Mouse (Mus musculus): ENCODE measurements at regions not wholly inside any gene's neighbourhood (a gene's known extent, or its start where the extent isn't known, plus 50 kb on each side); places are given as distances from the start of the nearest gene placed in this dataset.

DNA sequence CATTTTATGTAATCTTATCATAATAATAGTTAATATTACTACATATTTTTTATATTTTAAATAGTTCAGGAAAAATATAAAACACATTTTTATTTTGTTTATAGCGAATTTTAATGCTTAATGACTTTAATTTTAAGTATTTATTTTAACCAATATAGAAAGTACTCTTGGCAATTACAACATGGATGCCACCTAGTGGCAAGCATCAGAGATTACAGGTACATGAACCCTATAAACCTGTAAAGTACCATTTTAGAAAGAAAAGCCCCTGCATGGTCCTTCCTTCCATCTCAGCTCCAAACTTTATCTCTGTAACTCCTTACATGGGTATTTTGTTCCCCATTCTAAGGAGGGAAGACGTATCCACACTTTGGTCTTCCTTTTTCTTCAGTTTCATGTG lies 4328.9 kb upstream of the Gm7489 start:
- DNase-seq (ENCODE audit: low read depth, low spot score), result no peak

DNA sequence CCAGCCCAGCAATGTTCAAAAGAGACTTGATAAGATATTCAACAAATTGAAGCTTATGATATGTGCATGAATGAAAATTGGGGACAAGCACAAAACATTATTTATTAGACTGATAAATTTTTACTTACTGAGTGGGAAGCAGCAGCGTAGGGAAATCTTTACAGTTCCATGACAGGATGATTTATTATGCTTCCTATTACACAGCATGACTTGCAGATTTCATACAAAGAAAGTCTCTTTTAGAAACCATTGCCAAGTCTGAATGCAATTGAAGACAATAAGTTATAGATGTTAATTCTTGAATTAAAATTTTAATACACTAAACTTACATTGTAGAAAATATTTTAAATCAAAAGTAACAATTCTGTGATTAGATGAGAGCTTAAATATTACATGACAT lies 4324.3 kb upstream of the Gm7489 start:
- DNase-seq (ENCODE audit: low read depth, low spot score), result no peak

DNA sequence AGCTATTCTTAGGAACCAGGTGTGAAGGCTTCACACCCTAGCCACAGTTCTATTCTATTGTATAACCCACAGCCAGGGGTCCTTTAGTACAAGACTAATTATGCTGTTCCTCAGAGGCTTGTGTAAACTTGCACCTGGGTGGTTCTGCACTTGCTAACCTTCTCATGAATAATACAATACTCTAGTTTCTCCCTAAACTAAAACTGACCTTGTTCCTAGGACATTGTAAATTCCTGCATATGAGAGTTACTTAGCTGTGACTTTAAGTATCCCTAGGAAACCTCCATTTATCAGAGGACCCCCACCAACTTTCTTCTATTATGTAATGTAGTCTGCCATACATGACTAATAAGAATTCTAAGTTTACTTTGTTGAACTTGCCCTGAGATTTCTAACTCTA lies 4295.9 kb upstream of the Gm7489 start:
- DNase-seq (ENCODE audit: low read depth, low spot score), result peak; percentile 52

DNA sequence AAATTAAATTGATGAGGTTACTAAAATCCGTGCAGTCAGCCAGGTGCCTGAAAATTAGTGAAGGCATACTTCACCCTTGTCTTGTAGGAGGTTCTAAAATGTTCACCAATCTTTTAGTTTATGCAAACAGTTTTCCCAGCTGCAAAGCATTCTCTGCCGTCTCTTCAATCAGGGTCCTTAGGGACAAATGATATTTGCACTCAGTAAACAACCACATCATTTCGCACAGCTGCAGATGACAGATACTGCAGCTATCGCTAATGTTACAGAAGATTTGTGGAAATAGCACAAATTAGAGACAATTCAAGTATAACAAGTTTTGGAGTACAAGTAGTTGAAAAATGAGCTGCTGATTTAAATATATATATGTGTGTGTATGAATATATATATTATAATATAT lies 4270.8 kb upstream of the Gm7489 start:
- no peak for DNase-seq (ENCODE audit: low read depth, low spot score)

DNA sequence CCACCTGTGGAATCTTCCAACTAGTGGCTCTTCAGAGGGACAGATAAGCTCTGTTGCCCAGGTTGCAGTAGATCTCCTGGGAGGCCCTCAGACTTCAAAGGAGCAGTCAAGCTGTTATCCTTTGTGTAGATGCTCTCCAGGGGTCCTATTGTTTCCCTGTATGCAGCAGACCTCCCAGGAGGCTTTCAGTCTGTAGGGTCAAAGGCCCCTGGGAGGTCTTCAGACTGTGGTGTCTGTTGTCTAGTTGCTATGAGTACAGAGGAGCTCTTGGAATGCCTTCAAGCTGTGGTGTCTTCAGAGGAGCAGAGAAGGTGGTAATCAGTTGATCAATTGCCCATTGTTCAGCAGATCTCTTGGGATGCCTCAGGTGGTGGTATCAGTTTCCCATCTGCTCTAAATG lies 4237.3 kb upstream of the Gm7489 start:
- DNase-seq (ENCODE audit: low read depth, low spot score), result peak; percentile 67

DNA sequence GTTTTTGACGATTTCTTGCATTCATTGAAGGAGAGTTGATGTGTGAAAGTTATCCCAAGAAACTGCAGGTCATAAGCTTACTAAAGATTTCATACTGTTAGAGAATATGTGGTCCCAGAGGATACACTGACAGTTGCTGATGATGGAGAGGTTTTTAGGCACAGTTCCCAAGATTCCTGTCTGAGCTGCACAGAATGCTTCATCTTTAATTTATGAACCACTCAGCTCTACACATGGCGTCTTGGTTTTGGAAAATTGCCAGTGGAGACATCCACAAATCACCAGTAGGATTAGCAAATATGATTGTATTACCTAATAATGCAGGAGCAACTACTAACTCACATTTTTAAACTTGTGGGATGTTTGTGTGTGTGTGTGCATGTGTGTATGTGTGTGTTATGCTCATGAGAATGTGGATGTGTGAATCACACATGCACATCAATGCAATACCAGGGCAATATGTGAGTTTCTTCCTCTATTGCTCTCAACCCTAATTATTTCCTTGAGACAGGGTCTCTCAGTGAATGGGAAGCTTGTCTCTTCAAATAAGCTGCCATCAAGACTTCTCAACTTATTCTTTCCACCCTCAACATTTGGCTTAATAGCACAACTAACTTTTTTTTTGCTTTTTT lies 4234.0 kb upstream of the Gm7489 start:
- DNase-seq (ENCODE audit: low read depth, low spot score), result no peak

DNA sequence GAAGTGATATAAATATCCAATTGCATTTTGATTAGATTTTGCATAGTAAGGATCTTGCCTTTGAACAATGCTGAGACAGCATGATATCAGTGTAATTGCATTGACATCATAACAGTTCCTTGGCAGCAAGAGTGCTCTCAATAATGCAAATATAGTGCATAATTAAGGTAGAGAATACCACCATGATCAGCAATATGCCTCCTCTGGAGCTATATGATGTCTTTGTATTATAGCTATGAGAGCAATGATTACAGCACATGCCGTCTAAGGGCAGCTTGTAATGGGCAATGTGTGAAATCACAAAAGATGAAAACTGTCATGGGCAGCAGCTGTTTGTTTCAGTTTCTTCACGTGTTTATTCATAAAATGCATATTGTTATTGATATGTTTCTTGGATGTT lies 4231.0 kb upstream of the Gm7489 start:
- no peak for DNase-seq (ENCODE audit: low read depth, low spot score)

DNA sequence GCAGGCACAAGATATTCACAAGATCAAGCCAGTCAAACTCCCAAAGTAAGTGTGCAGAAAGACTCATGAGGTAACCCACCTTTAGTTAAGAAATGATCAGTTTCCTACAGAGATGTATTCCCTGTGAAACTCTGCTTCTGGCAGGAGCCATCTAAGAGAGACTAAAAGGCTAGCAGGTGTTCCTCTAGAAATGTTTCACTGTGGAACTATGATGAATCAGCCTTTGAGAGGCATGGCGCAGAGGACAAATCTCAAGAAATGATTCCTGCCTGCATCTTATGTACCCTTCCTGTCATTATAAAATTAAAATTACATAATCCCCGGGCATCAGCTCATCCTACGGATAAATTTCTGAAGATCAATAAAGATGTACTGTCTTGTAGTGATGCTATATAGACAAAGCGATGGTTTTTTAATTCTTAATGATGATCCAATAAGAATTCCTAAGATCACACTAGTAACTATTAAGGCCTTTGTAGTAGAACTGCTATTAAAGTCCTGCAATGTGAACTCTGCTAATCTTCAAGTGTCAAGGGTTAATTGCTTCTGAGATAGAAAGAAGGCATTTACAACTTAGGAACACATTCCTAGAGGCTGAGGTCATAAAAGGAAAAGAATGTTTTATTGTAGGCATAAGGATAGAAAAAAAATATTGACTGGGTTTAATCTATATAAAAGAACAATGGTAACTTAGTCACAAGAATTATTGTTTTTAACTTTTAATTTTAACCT lies 4219.7 kb upstream of the Gm7489 start:
- no peak for DNase-seq (ENCODE audit: low read depth, low spot score)

All from ES-CJ7 (cell line).